In genomic region chr7:128531929-128532328, GRCm38 (mm10) we compare ENCODE assay signal across 8 mouse cellular contexts. TPM values are rescaled to one million over a fixed set of nuclear protein-coding genes. Genes with fewer than 3 reads are reported as not detected.
DNase-seq lines count a peak whose midpoint lies in the region; ATAC-seq and TF ChIP-seq lines count a peak whose summit lies in the region.

No protein-coding gene starts in this region.

- H3K27me3 ChIP-seq in hindbrain, embryonic 15.5 days: no peaks in the 10 kb centered on the region
- H3K27me3 ChIP-seq in hindbrain, embryonic 13.5 days: 0 out of 2 replicates have a peak, but pooled peaks cover 5% of the 10 kb centered on the region
- no peaks in the 10 kb centered on the region for H3K27me3 ChIP-seq in C2C12 (ENCODE audit: control insufficient read depth, insufficient read depth, insufficient read length)
- H3K27me3 ChIP-seq in heart, adult 2 months (ENCODE audit: control insufficient read depth, insufficient read depth, low read length): no peaks in the 10 kb centered on the region

- peak; percentile 75 for DNase-seq in cerebellum, adult 11 months
- DNase-seq in heart, adult 2 months: peak; percentile 73 to 81
- peak; percentile 56 for DNase-seq in left cerebral cortex, postnatal 4 days
- peak; percentile 82 for DNase-seq in skeletal muscle tissue, adult 2 months (ENCODE audit: low read depth, low spot score)
- no peak for DNase-seq in frontal cortex, postnatal 10 days (ENCODE audit: low spot score in 2 of 2)

- H3K4me2 ChIP-seq in hindbrain, embryonic 15.5 days: no peak overlapping the region
- H3K4me2 ChIP-seq in hindbrain, embryonic 13.5 days: no peak overlapping the region

- peak; percentile 36; the same call in 1 of the 2 replicates for TF ChIP-seq POLR2A in heart, adult 2 months (IDR thresholded peaks at IDR 0.05; ENCODE audit: insufficient read depth, low read depth, low read length)

- peaks cover 100% of the 10 kb centered on the region for H3K79me2 ChIP-seq in C2C12 (ENCODE audit: control insufficient read depth, insufficient read depth)
- peaks cover 2% of the 10 kb centered on the region; the same call in 1 of the 2 replicates for H3K79me2 ChIP-seq in heart, adult 2 months (replicated peaks; ENCODE audit: control insufficient read depth, insufficient read depth, low read length)

- H3K9me3 ChIP-seq in hindbrain, embryonic 15.5 days: no peaks in the 10 kb centered on the region
- H3K9me3 ChIP-seq in hindbrain, embryonic 13.5 days: no peaks in the 10 kb centered on the region

- H3K4me3 ChIP-seq in hindbrain, embryonic 15.5 days: no peak overlapping the region
- no peak overlapping the region for H3K4me3 ChIP-seq in hindbrain, embryonic 13.5 days
- no peak overlapping the region for H3K4me3 ChIP-seq in C2C12 (ENCODE audit: insufficient read depth, poor library complexity, severe bottlenecking)
- H3K4me3 ChIP-seq in heart, adult 2 months: peak overlapping the region; percentile 13; the same call in 1 of the 2 replicates

- no peaks in the 10 kb centered on the region for H3K36me3 ChIP-seq in hindbrain, embryonic 15.5 days
- H3K36me3 ChIP-seq in hindbrain, embryonic 13.5 days: no peaks in the 10 kb centered on the region
- H3K36me3 ChIP-seq in C2C12 (ENCODE audit: control insufficient read depth, insufficient read depth): peaks cover 4% of the 10 kb centered on the region
- peaks cover 36% of the 10 kb centered on the region for H3K36me3 ChIP-seq in heart, adult 2 months (ENCODE audit: control insufficient read depth, insufficient read depth, low read length)

- 0 out of 2 replicates have a peak, but pooled peaks have one; percentile 34 for TF ChIP-seq EP300 in heart, adult 2 months (IDR thresholded peaks at IDR 0.05; ENCODE audit: insufficient read depth, low read depth, low read length)

- H3K9ac ChIP-seq in hindbrain, embryonic 15.5 days: no peak overlapping the region
- H3K9ac ChIP-seq in hindbrain, embryonic 13.5 days: no peak overlapping the region
- H3K9ac ChIP-seq in heart, adult 2 months (ENCODE audit: low read depth, low read length): peak overlapping the region; percentile 49; the same call in 1 of the 2 replicates

- no peak for ATAC-seq in hindbrain, embryonic 15.5 days (ENCODE audit: low FRiP score, low read depth)
- ATAC-seq in hindbrain, embryonic 13.5 days (ENCODE audit: low FRiP score): no peak

- peaks cover 91% of the 10 kb centered on the region for H3K79me3 ChIP-seq in C2C12 (ENCODE audit: low read depth)

- WGBS in hindbrain, embryonic 15.5 days: 64% methylated on average over 6 of the region's 6 CpGs
- WGBS in hindbrain, embryonic 13.5 days: 70% methylated on average over 6 of the region's 6 CpGs
- 3% methylated on average over 6 of the region's 6 CpGs for whole genome bisulfite sequencing in heart, adult 2 months

- no peak for TF ChIP-seq CTCF in C2C12 (IDR thresholded peaks at IDR 0.05; ENCODE audit: control insufficient read depth, insufficient read depth, insufficient read length)
- no peak for TF ChIP-seq CTCF in heart, adult 2 months (IDR thresholded peaks at IDR 0.05)

- H3K4me1 ChIP-seq in hindbrain, embryonic 15.5 days (replicated peaks): peaks cover 76% of the 10 kb centered on the region
- peaks cover 77% of the 10 kb centered on the region for H3K4me1 ChIP-seq in hindbrain, embryonic 13.5 days (replicated peaks)
- peaks cover 54% of the 10 kb centered on the region for H3K4me1 ChIP-seq in heart, adult 2 months (ENCODE audit: control insufficient read depth, insufficient read depth, low read length)

- H3K27ac ChIP-seq in hindbrain, embryonic 15.5 days (replicated peaks): 0 out of 2 replicates have a peak overlapping the region, but pooled peaks have one; percentile 47
- no peak overlapping the region; the same call in 1 of the 2 replicates for H3K27ac ChIP-seq in hindbrain, embryonic 13.5 days
- H3K27ac ChIP-seq in heart, adult 2 months: peak overlapping the region; percentile 100

- H3ac ChIP-seq in C2C12 (ENCODE audit: control insufficient read depth, insufficient read length, low read depth): peak overlapping the region; percentile 18

- intact Hi-C loops in heart, adult 2 months (cut with DNase I): no loop called here
- intact Hi-C loops in left cerebral cortex, postnatal 4 days (cut with DNase I): no loop called here

TF ChIP-seq in C2C12, 6 proteins besides CTCF, POLR2A, EP300 and RAD21:
- no peak for TF ChIP-seq MYOG (IDR thresholded peaks at IDR 0.05; ENCODE audit: control insufficient read depth, extremely low read depth, insufficient read length)
- peak; percentile 19 for TF ChIP-seq MYOD1 (IDR thresholded peaks at IDR 0.05; ENCODE audit: control insufficient read depth, insufficient read length, low read depth)
- TF ChIP-seq FOSL1 (IDR thresholded peaks at IDR 0.05; ENCODE audit: insufficient read depth, low read length, poor library complexity, severe bottlenecking): peak; percentile 13
- TF ChIP-seq CEBPB (IDR thresholded peaks at IDR 0.05; ENCODE audit: low read depth): no peak
- TF ChIP-seq MAX (IDR thresholded peaks at IDR 0.05): no peak

RNA-seq across cellular contexts. Expression of gene Bag3, which starts 8.5 kb away (rescaled TPM):
- polyA plus RNA-seq in hindbrain, embryonic 15.5 days (2015; fragmentation: Nextera tagmentation; extraction: Ambion mirVana): 2.6 and 3.9 TPM in 2 replicates
- polyA plus RNA-seq in hindbrain, embryonic 13.5 days (2015; fragmentation: Nextera tagmentation; extraction: Ambion mirVana): 3.2 and 3.3 TPM in 2 replicates
- polyA plus RNA-seq in C2C12 (2012; fragmentation: generic; extraction: Trizol): 78.2 TPM
- 100 to 1,000 TPM; 259 to 296 TPM for total RNA-seq in heart, adult 2 months (2021)
- polyA plus RNA-seq in heart, adult 2 months (2012; rRNA removed): 133 and 148 TPM in 2 replicates
- total RNA-seq in left cerebral cortex, postnatal 4 days (2021): 1 to 10 TPM; 3.8 to 4.4 TPM

Comparison
In these comparisons a context has a peak if more than half of its experiments do, and no peak if none do; other contexts are left out.
1. DNase-seq: peak in cerebellum, adult 11 months (single experiment), heart, adult 2 months (2 of 2), left cerebral cortex, postnatal 4 days (single experiment) and skeletal muscle tissue, adult 2 months (single experiment); none in frontal cortex, postnatal 10 days (0 of 2).
2. RNA of gene Bag3, which starts 8.5 kb away (polyA plus RNA-seq): 133 to 148 TPM in heart, adult 2 months and 78.2 TPM in C2C12 (single experiment); 2.6 to 3.9 TPM in hindbrain, embryonic 15.5 days and 3.2 to 3.3 TPM in hindbrain, embryonic 13.5 days; every median in the first group is over 10 times any median in the second.